Mouse (Mus musculus): ENCODE data around the gene Vmn1r152. TPM values are rescaled to one million over a fixed set of nuclear protein-coding genes. Genes with fewer than 3 reads are reported as not detected.
"Not testable (repeated sequence)": the region's sequence is repeated elsewhere in the genome, so short reads cannot be mapped to it uniquely, and the experiment has no call there.

Vmn1r152 gene
- not detected in 2 replicates for polyA plus RNA-seq (2012; ENCODE audit: insufficient read depth, low replicate concordance)

DNA sequence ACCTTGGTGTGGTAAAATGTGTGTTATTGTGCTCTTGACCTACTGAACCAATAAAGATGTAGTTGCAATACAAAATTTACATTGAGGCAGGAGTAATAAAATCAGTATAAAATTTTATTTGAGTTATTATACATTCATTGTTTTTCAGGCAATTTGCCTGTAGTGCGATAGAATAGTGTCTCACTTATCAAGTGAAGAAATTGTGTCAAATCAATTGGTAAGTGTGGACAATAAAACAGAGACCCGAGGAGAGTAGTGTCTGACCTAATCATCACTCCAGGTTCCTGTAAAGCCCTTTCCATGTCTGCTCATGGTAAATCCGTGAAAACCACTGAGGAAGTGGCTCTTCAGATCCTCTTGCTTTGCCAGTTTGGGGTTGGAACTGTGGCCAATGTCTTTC lies at the start of gene Vmn1r152:
Gene Vmn1r152 (plus strand): TSS at position 301 of the 400 bp plus-strand sequence.
- H3K27me3 ChIP-seq (replicated peaks); H3K4me3 ChIP-seq (replicated peaks); H3K36me3 ChIP-seq (replicated peaks; ENCODE audit: low read length); H3K9me3 ChIP-seq; H3K4me1 ChIP-seq: not testable (repeated sequence)

DNA sequence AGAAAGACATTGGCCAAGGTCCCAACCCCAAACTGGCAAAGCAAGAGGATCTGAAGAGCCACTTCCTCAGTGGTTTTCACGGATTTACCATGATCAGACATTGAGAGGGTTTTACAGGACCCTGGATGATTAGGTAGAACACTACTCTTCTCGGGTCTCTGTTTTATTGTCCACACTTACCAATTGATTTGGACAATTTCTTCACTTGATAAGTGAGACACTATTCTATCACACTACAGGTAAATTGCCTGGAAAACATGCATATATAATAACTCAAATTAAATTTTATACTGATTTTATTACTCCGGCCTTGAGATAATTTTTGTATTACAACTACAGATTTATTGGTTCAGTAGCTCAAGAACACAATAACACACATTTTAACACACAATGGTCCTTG lies 23.2 kb upstream of the Vmn1r152 start, which contains the start of gene Vmn1r151:
Gene Vmn1r151 (minus strand): TSS at position 101 of the 400 bp plus-strand sequence.
- not testable (repeated sequence) for H3K4me1 ChIP-seq; H3K4me3 ChIP-seq (replicated peaks); H3K9me3 ChIP-seq; H3K36me3 ChIP-seq (replicated peaks; ENCODE audit: low read length); H3K27me3 ChIP-seq (replicated peaks)

DNA sequence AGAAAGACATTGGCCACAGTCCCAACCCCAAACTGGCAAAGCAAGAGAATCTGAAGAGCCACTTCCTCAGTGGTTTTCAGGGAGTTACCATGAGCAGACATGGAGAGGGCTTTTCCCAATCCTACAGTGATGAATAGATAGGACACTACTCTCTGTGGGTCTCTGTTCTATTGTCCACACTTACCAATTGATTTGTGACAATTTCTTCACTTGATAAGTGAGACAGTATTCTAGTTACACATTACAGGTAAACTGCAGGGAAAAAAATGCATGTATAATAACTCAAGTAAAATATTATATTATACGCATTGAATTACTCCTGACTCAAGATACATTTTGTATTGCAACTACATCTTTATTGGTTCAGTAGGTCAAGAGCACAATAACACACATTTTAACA lies 12.0 kb downstream of the Vmn1r152 start, which contains the start of gene Gm8677:
Gene Gm8677 (minus strand): TSS at position 101 of the 400 bp plus-strand sequence.
- not testable (repeated sequence) for H3K36me3 ChIP-seq (replicated peaks; ENCODE audit: low read length); H3K4me3 ChIP-seq (replicated peaks); H3K4me1 ChIP-seq; H3K9me3 ChIP-seq; H3K27me3 ChIP-seq (replicated peaks)

DNA sequence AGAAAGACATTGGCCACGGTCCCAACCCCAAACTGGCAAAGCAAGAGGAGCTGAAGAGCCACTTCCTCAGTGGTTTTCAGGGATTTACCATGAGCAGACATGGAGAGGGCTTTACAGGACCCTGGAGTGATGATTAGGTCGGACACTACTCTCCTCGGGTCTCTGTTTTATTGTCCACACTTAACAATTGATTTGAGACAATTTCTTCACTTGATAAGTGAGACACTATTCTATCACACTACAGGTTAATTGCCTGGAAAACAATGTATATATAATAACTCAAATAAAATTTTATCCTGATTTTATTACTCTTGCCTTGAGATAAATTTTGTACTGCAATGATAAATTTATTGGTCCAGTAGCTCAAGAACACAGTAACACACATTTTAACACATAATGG lies 42.5 kb downstream of the Vmn1r152 start, which contains the start of gene Gm4201:
Gene Gm4201 (minus strand): TSS at position 101 of the 400 bp plus-strand sequence.
- not testable (repeated sequence) for H3K4me3 ChIP-seq (replicated peaks)

More for the DNA sequence above, 42.5 kb downstream of the Vmn1r152 start, which contains the start of gene Gm4201:
- not testable (repeated sequence) for H3K36me3 ChIP-seq (replicated peaks; ENCODE audit: low read length); H3K27me3 ChIP-seq (replicated peaks); H3K9me3 ChIP-seq; H3K4me1 ChIP-seq

Other genes starting within 250 kb of the Vmn1r152 start
- gene Gm4187, start 193.2 kb upstream of the Vmn1r152 start, polyA plus RNA-seq (2012; ENCODE audit: insufficient read depth, low replicate concordance) = not detected in 2 replicates
- gene Gm8660, start 151.9 kb upstream of the Vmn1r152 start, polyA plus RNA-seq (2012; ENCODE audit: insufficient read depth, low replicate concordance) = not detected in 2 replicates
- not detected in 2 replicates for gene Vmn1r148, start 109.4 kb upstream of the Vmn1r152 start, polyA plus RNA-seq (2012; ENCODE audit: insufficient read depth, low replicate concordance)
- gene Vmn1r149, start 84.7 kb upstream of the Vmn1r152 start, polyA plus RNA-seq (2012; ENCODE audit: insufficient read depth, low replicate concordance) = not detected in 2 replicates
- gene Gm10665, start 58.9 kb upstream of the Vmn1r152 start, polyA plus RNA-seq (2012; ENCODE audit: insufficient read depth, low replicate concordance) = not detected in 2 replicates
- gene Vmn1r151, start 23.3 kb upstream of the Vmn1r152 start, polyA plus RNA-seq (2012; ENCODE audit: insufficient read depth, low replicate concordance) = not detected in 2 replicates
- gene Gm8677, start 11.9 kb downstream of the Vmn1r152 start, polyA plus RNA-seq (2012; ENCODE audit: insufficient read depth, low replicate concordance) = not detected in 2 replicates
- not detected in 2 replicates for gene Gm4201, start 42.4 kb downstream of the Vmn1r152 start, polyA plus RNA-seq (2012; ENCODE audit: insufficient read depth, low replicate concordance)
- not detected in 2 replicates for gene Gm4565, start 65.2 kb downstream of the Vmn1r152 start, polyA plus RNA-seq (2012; ENCODE audit: insufficient read depth, low replicate concordance)
- gene Vmn1r155, start 135.1 kb downstream of the Vmn1r152 start, polyA plus RNA-seq (2012; ENCODE audit: insufficient read depth, low replicate concordance) = not detected in 2 replicates
- gene Gm8693, start 169.3 kb downstream of the Vmn1r152 start, polyA plus RNA-seq (2012; ENCODE audit: insufficient read depth, low replicate concordance) = not detected in 2 replicates
- not detected in 2 replicates for gene Gm4567, start 196.7 kb downstream of the Vmn1r152 start, polyA plus RNA-seq (2012; ENCODE audit: insufficient read depth, low replicate concordance)
- not detected in 2 replicates for gene Vmn1r157, start 238.7 kb downstream of the Vmn1r152 start, polyA plus RNA-seq (2012; ENCODE audit: insufficient read depth, low replicate concordance)